Mouse (Mus musculus) embryonic facial prominence, embryonic 12.5 days (tissue): Measurements from ENCODE around the gene Ufsp1. TPM values are rescaled to one million over a fixed set of nuclear protein-coding genes. Genes with fewer than 3 reads are reported as not detected.
A peak's percentile ranks its signal among the peaks of the same experiment; 100 is the strongest.

ENCODE experiments used
- ATAC-seq: fragments of 200-750 bp; cut with Nextera tagmentation; 2 replicates; pipeline ENCODE4 v1.8.0; 2017; ENCODE audit not compliant: insufficient number of reproducible peaks, insufficient read depth, low FRiP score, low TSS enrichment
- H3K27ac ChIP-seq: fragments of 300-500 bp; sonication (generic); 2 replicates; pipeline ENCODE4 v1.5.1; 2016; ENCODE audit warnings: mild to moderate bottlenecking
- H3K27me3 ChIP-seq: fragments of 300-500 bp; sonication (generic); 2 replicates; pipeline ENCODE4 v1.6.1; 2016; ENCODE audit warnings: mild to moderate bottlenecking, moderate library complexity
- H3K36me3 ChIP-seq: fragments of 300-500 bp; sonication (generic); 2 replicates; pipeline ENCODE4 v1.6.1; 2016; ENCODE audit warnings: mild to moderate bottlenecking
- H3K4me1 ChIP-seq: fragments of 300-500 bp; sonication (generic); 2 replicates; pipeline ENCODE4 v1.6.1; 2016
- H3K4me2 ChIP-seq: fragments of 300-500 bp; sonication (generic); replicated peaks from 2 replicates; pipeline ENCODE4 v1.6.1; 2016; ENCODE audit warnings: mild to moderate bottlenecking, moderate library complexity
- H3K4me3 ChIP-seq: fragments of 300-500 bp; sonication (generic); 2 replicates; pipeline ENCODE4 v1.5.1; 2016; ENCODE audit warnings: mild to moderate bottlenecking
- H3K9ac ChIP-seq: fragments of 300-500 bp; sonication (generic); 2 replicates; pipeline ENCODE4 v1.6.1; 2016; ENCODE audit warnings: mild to moderate bottlenecking, moderate library complexity
- H3K9me3 ChIP-seq: fragments of 300-500 bp; sonication (generic); 2 replicates; pipeline ENCODE4 v1.6.1; 2016; ENCODE audit warnings: mild to moderate bottlenecking, moderate library complexity
- WGBS: fragments of 180-500 bp; shearing (Covaris S2); methylation state at CpG from one replicate; pipeline ENCODE4 v1.1.7; 2016; 5-methylcytosine and 5-hydroxymethylcytosine counted together
- microRNA-seq: library from miRNA; unstranded; fragments of <30 nt; microRNA quantifications from one replicate; pipeline ENCODE4, GENCODE M21; 2017
- polyA plus RNA-seq: library from polyadenylated mRNA; unstranded; fragments of >200 nt; fragmentation: Nextera tagmentation; extraction: Ambion mirVana; gene quantifications from 2 replicates; pipeline ENCODE4 v1.2.1, GENCODE M21; 2016

Gene Ufsp1
- polyA plus RNA-seq, 1 experiment from 2014 or later: 6.7 TPM

GRCm38 (mm10) chr5:137338256-137338655 lies 43.8 kb downstream of the Ufsp1 start:
- peak overlapping the region; percentile 81 for H3K4me2 ChIP-seq
- H3K9ac ChIP-seq: peak overlapping the region; percentile 61
- no peaks in the 10 kb centered on the region for H3K36me3 ChIP-seq
- H3K27ac ChIP-seq: peak overlapping the region; percentile 80; the same call in 1 of the 2 replicates
- H3K27me3 ChIP-seq: no peaks in the 10 kb centered on the region
- no peaks in the 10 kb centered on the region for H3K9me3 ChIP-seq
- peak; percentile 86 for ATAC-seq
- H3K4me3 ChIP-seq: peak overlapping the region; percentile 38
- peaks cover 14% of the 10 kb centered on the region for H3K4me1 ChIP-seq
- WGBS: under 1% methylated on average over 19 of the region's 19 CpGs

DNA sequence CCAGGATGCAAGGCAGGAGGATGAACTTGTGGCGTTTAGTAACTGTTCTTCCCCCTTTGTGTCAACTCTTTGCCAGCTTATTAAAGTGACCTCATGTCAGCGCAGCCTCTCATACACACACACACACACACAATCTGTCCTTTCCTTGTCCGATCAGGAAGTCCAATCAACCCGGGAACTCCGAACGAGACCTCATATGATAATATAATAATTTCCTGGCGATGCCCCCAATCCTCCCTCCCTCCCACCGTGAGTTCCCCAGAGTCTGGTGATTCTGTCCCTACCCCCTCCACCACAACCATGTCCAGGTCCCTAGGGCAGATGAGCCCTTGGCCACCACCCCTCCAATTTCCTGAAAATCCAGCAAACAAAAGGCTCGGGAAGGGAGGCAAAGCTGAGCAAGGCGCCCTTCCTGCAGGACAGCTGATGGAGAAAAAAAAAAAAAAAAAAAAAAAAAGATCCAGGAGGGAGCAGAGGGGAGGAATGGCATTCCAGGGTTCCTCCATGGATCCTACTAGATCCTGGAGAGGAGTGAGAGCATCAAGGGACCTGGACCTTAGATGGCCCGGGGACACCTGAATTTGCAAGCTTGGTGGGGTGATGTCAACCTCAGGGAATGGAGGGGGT lies 44.3 kb downstream of the Ufsp1 start:
- ATAC-seq: 0 out of 2 replicates have a peak, but pooled peaks have one; percentile 24
- no peaks in the 10 kb centered on the region for H3K36me3 ChIP-seq
- no peaks in the 10 kb centered on the region for H3K27me3 ChIP-seq
- H3K9me3 ChIP-seq: no peaks in the 10 kb centered on the region
- peak overlapping the region; percentile 61 for H3K9ac ChIP-seq
- peak overlapping the region; percentile 81 for H3K27ac ChIP-seq
- H3K4me1 ChIP-seq: peaks cover 14% of the 10 kb centered on the region
- WGBS: 1% methylated on average over 11 of the region's 11 CpGs
- H3K4me2 ChIP-seq: peak overlapping the region; percentile 81
- peak overlapping the region; percentile 38 for H3K4me3 ChIP-seq

- H3K27me3 ChIP-seq: no peaks in the 10 kb centered on the region
- peak overlapping the region; percentile 81 for H3K27ac ChIP-seq
- WGBS: 12% methylated on average over 22 of the region's 22 CpGs
- no peaks in the 10 kb centered on the region for H3K36me3 ChIP-seq
- no peak for ATAC-seq
- peak overlapping the region; percentile 61 for H3K9ac ChIP-seq
- no peaks in the 10 kb centered on the region for H3K9me3 ChIP-seq
- H3K4me1 ChIP-seq: peaks cover 14% of the 10 kb centered on the region
- peak overlapping the region; percentile 38 for H3K4me3 ChIP-seq
- H3K4me2 ChIP-seq: peak overlapping the region; percentile 81
Observed at GRCm38 (mm10) chr5:137339290-137339979, 45.0 kb downstream of the Ufsp1 start.

- 79% methylated on average over 6 of the region's 6 CpGs for WGBS
- Histone ChIP-seq H3K4me2 (no peak overlapping the region; the same call in 1 of the 2 replicates), H3K27me3 (no peaks in the 10 kb centered on the region), H3K27ac (no peak overlapping the region), H3K4me1 (peaks cover 14% of the 10 kb centered on the region), H3K4me3 (no peak overlapping the region), H3K9me3 (no peaks in the 10 kb centered on the region), H3K36me3 (no peaks in the 10 kb centered on the region), H3K9ac (no peak overlapping the region)
- no peak for ATAC-seq
Observed at GRCm38 (mm10) chr5:137340222-137340621, 45.8 kb downstream of the Ufsp1 start.

DNA sequence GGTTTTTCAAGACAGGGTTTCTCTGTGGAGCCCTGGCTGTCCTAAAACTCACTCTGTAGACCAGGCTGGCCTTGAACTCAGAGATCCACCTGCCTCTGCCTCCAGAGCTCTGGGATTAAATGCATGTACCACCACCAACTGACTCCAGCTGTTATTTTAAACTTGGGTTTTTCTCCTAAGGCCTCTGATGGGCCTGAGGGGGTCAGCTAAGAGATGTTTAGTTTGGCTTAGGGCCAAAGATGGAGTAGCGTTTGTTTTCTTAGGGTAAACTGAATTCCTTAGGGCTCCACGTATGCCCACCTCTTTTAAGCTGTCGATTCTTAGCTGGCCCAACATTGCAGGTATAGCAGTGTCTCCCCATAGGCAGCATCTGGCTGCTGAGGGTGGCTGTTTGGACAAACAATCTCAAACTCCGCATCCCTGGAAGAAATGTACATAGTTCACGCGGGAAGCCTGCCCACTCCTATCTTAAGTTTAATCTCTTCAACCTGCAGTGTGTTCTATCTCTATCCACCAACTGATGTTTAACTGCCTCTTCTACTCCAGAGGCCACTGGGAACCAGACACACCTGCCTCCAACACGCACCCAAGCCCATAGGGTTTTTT lies 48.1 kb downstream of the Ufsp1 start:
- Histone ChIP-seq H3K9me3 (no peaks in the 10 kb centered on the region), H3K4me2 (no peak overlapping the region), H3K36me3 (no peaks in the 10 kb centered on the region), H3K27me3 (no peaks in the 10 kb centered on the region), H3K9ac (no peak overlapping the region), H3K4me3 (no peak overlapping the region), H3K4me1 (peaks cover 22% of the 10 kb centered on the region), H3K27ac (no peak overlapping the region)
- ATAC-seq: no peak
- 79% methylated on average over 7 of the region's 7 CpGs for WGBS

DNA sequence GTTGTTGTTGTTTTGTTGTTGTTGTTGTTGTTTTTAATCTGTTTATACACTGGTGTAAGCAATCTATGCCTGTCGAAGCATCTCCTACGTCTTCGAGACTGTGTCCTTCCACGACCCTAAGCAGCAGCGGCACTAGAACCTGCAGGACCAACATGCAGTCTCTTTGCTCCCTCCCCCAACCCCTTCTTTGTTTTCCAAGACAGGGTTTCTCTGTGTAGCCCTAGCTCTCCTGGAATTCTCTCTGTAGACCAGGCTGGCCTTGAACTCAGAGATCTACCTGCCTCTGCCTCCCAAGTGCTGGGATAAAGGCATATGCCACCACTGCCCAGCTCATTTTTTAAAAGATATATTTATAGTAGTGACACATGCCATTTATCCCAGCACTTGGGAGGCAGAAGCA lies 49.0 kb downstream of the Ufsp1 start:
- H3K27ac ChIP-seq: no peak overlapping the region
- no peaks in the 10 kb centered on the region for H3K36me3 ChIP-seq
- H3K9ac ChIP-seq: no peak overlapping the region
- no peaks in the 10 kb centered on the region for H3K9me3 ChIP-seq
- H3K4me1 ChIP-seq: peaks cover 26% of the 10 kb centered on the region
- WGBS: 94% methylated on average over 5 of the region's 5 CpGs
- H3K4me2 ChIP-seq: no peak overlapping the region
- no peak for ATAC-seq
- no peaks in the 10 kb centered on the region for H3K27me3 ChIP-seq
- no peak overlapping the region for H3K4me3 ChIP-seq

GRCm38 (mm10) chr5:137343869-137344268 lies 49.4 kb downstream of the Ufsp1 start:
- H3K4me2 ChIP-seq: no peak overlapping the region
- no peak overlapping the region for H3K27ac ChIP-seq
- H3K9ac ChIP-seq: no peak overlapping the region
- no peak for ATAC-seq
- H3K27me3 ChIP-seq: no peaks in the 10 kb centered on the region
- H3K4me3 ChIP-seq: no peak overlapping the region
- H3K36me3 ChIP-seq: no peaks in the 10 kb centered on the region
- H3K9me3 ChIP-seq: no peaks in the 10 kb centered on the region
- peaks cover 31% of the 10 kb centered on the region for H3K4me1 ChIP-seq

Small RNA genes lying within 50 kb of the gene (microRNA-seq; reads per million reads assigned to microRNA genes)
- gene Mir7036: 1.1 reads per million
- gene Mir8116: not detected

Other genes starting within 250 kb of the Ufsp1 start
- gene Ap1s1, start 248.5 kb upstream of the Ufsp1 start, polyA plus RNA-seq: 173 and 175 TPM in 2 replicates
- 0.25 and 0.36 TPM in 2 replicates for gene Serpine1, start 222.4 kb upstream of the Ufsp1 start, polyA plus RNA-seq
- 6.6 and 6.8 TPM in 2 replicates for gene Trim56, start 178.4 kb upstream of the Ufsp1 start, polyA plus RNA-seq
- gene Muc3, start 145.3 kb upstream of the Ufsp1 start, polyA plus RNA-seq: not detected in 2 replicates
- gene Muc3a, start 82.2 kb upstream of the Ufsp1 start, polyA plus RNA-seq: 0.08 TPM in 1 of 2 replicates, not detected in the other
- 7.1 and 8.2 TPM in 2 replicates for gene Ache, start 7.1 kb upstream of the Ufsp1 start, polyA plus RNA-seq
- gene Srrt, start 13.0 kb downstream of the Ufsp1 start, polyA plus RNA-seq: 171 and 177 TPM in 2 replicates
- 87.1 and 93.4 TPM in 2 replicates for gene Trip6, start 19.8 kb downstream of the Ufsp1 start, polyA plus RNA-seq
- gene Slc12a9, start 39.0 kb downstream of the Ufsp1 start, polyA plus RNA-seq: 16.0 and 18.8 TPM in 2 replicates
- 87.3 and 91.6 TPM in 2 replicates for gene Ephb4, start 55.5 kb downstream of the Ufsp1 start, polyA plus RNA-seq
- gene Zan, start 182.4 kb downstream of the Ufsp1 start, polyA plus RNA-seq: 0.17 and 0.28 TPM in 2 replicates
- gene Pop7, start 207.9 kb downstream of the Ufsp1 start, polyA plus RNA-seq: 54.0 and 56.4 TPM in 2 replicates
- gene Gigyf1, start 223.9 kb downstream of the Ufsp1 start, polyA plus RNA-seq: 17.4 and 18.1 TPM in 2 replicates
- 0.34 and 0.47 TPM in 2 replicates for gene Epo, start 238.6 kb downstream of the Ufsp1 start, polyA plus RNA-seq
- gene Gnb2, start 238.9 kb downstream of the Ufsp1 start, polyA plus RNA-seq: 382 and 409 TPM in 2 replicates